Mouse (Mus musculus): Measurements from ENCODE around the gene Kiss1.

GRCm38 (mm10) chr1:133291888-133292287 is 29.8 kb upstream of the Kiss1 start:
- TF ChIP-seq CTCF (IDR thresholded peaks at IDR 0.05; ENCODE audit: borderline replicate concordance, insufficient read depth, low read length) (no peak), POLR2A (IDR thresholded peaks at IDR 0.05; ENCODE audit: low read depth, low read length) (no peak)
